8 mouse cellular contexts compared by ENCODE assay signal in genomic region chr13:96407040-96407439, GRCm38 (mm10). TPM values are rescaled to one million over a fixed set of nuclear protein-coding genes. Genes with fewer than 3 reads are reported as not detected.
A peak's percentile ranks its signal among the peaks of the same experiment; 100 is the strongest.
DNase-seq lines count a peak whose midpoint lies in the region; ATAC-seq and TF ChIP-seq lines count a peak whose summit lies in the region.
"Had no signal": no experiment of that assay in that cellular context is flagged by ENCODE, and none has a peak within 500 bp of the region (broad histone marks: within the 10 kb centered on the region; RNA-seq: fewer than 3 reads in every experiment).

No protein-coding gene starts in this region.

- TF ChIP-seq EP300 in stomach, postnatal 0 days (optimal IDR thresholded peaks at IDR 0.05) = no peak

- H3K9me3 ChIP-seq in liver, embryonic 11.5 days (ENCODE audit: control insufficient read depth, low read length) = no peaks in the 10 kb centered on the region
- H3K9me3 ChIP-seq in lung, embryonic 15.5 days = no peaks in the 10 kb centered on the region
- no peaks in the 10 kb centered on the region for H3K9me3 ChIP-seq in stomach, postnatal 0 days (ENCODE audit: control insufficient read depth, low read length)
- H3K9me3 ChIP-seq: liver, embryonic 13.5 days had no signal

- H3K4me2 ChIP-seq in liver, embryonic 11.5 days = no peak overlapping the region
- no peak overlapping the region for H3K4me2 ChIP-seq in lung, embryonic 15.5 days
- no peak overlapping the region for H3K4me2 ChIP-seq in stomach, postnatal 0 days (replicated peaks; ENCODE audit: low read depth)
- H3K4me2 ChIP-seq: liver, embryonic 13.5 days had no signal

- H3K4me1 ChIP-seq in liver, embryonic 11.5 days (replicated peaks; ENCODE audit: control insufficient read depth, insufficient read depth, low read length) = no peaks in the 10 kb centered on the region
- H3K4me1 ChIP-seq in lung, embryonic 15.5 days = no peaks in the 10 kb centered on the region
- H3K4me1 ChIP-seq in stomach, postnatal 0 days (replicated peaks; ENCODE audit: control insufficient read depth, insufficient read depth) = no peaks in the 10 kb centered on the region
- H3K4me1 ChIP-seq: liver, embryonic 13.5 days had no signal

- no peak overlapping the region for H3K4me3 ChIP-seq in liver, embryonic 11.5 days (ENCODE audit: low read depth, low read length)
- H3K4me3 ChIP-seq in lung, embryonic 15.5 days = no peak overlapping the region
- H3K4me3 ChIP-seq in stomach, postnatal 0 days (ENCODE audit: low read depth, low read length) = no peak overlapping the region
- H3K4me3 ChIP-seq: liver, embryonic 13.5 days had no signal

- no peak overlapping the region for H3K27ac ChIP-seq in liver, embryonic 11.5 days (ENCODE audit: low read depth, low read length)
- H3K27ac ChIP-seq in lung, embryonic 15.5 days = no peak overlapping the region
- H3K27ac ChIP-seq in stomach, postnatal 0 days (replicated peaks) = no peak overlapping the region
- H3K27ac ChIP-seq: liver, embryonic 13.5 days had no signal

- 74% methylated on average over 4 of the region's 4 CpGs for WGBS in liver, embryonic 11.5 days
- WGBS in lung, embryonic 15.5 days = 62% methylated on average over 4 of the region's 4 CpGs
- 66% methylated on average over 4 of the region's 4 CpGs for WGBS in stomach, postnatal 0 days

- H3K9ac ChIP-seq in liver, embryonic 11.5 days (ENCODE audit: low read depth, low read length) = no peak overlapping the region
- H3K9ac ChIP-seq in lung, embryonic 15.5 days = no peak overlapping the region
- H3K9ac ChIP-seq in stomach, postnatal 0 days (ENCODE audit: low read length) = no peak overlapping the region
- H3K9ac ChIP-seq: liver, embryonic 13.5 days had no signal

- peak; percentile 90 for TF ChIP-seq CTCF in stomach, postnatal 0 days (IDR thresholded peaks at IDR 0.05; ENCODE audit: low read depth)

- DNase-seq in liver (peak; percentile 22), NIH3T3 (ENCODE audit: low read depth) (peak; percentile 48)
- no peak for DNase-seq in liver, embryonic 11.5 days (ENCODE audit: low spot score)
- DNase-seq in induced T-regulatory cell, adult 2 months (ENCODE audit: low read depth) = peak; percentile 32
- DNase-seq in stomach, postnatal 0 days (ENCODE audit: low spot score) = peak; percentile 64
- DNase-seq: liver, embryonic 13.5 days had no signal

- no peaks in the 10 kb centered on the region for H3K27me3 ChIP-seq in liver, embryonic 11.5 days (replicated peaks; ENCODE audit: control insufficient read depth, insufficient read depth, low read length)
- no peaks in the 10 kb centered on the region for H3K27me3 ChIP-seq in lung, embryonic 15.5 days
- H3K27me3 ChIP-seq in stomach, postnatal 0 days (ENCODE audit: control insufficient read depth, insufficient read depth, low read length) = no peaks in the 10 kb centered on the region
- H3K27me3 ChIP-seq: liver, embryonic 13.5 days had no signal

- peaks cover 37% of the 10 kb centered on the region for H3K36me3 ChIP-seq in liver, embryonic 11.5 days (ENCODE audit: control insufficient read depth, insufficient read depth, low read length)
- H3K36me3 ChIP-seq in lung, embryonic 15.5 days = peaks cover 79% of the 10 kb centered on the region
- peaks cover 17% of the 10 kb centered on the region for H3K36me3 ChIP-seq in stomach, postnatal 0 days (ENCODE audit: control insufficient read depth, insufficient read depth, low read length)

- ATAC-seq in liver, embryonic 11.5 days (replicated peaks; ENCODE audit: low FRiP score) = no peak
- peak; percentile 45; the same call in 1 of the 2 replicates for ATAC-seq in common myeloid progenitor, adult 5-6 weeks (replicated peaks; ENCODE audit: low read depth, poor library complexity, severe bottlenecking)
- peak; percentile 19; the same call in 1 of the 2 replicates for ATAC-seq in lung, embryonic 15.5 days (ENCODE audit: borderline replicate concordance, extremely low read depth, low FRiP score, low TSS enrichment)
- ATAC-seq in stomach, postnatal 0 days (ENCODE audit: low FRiP score, low TSS enrichment) = peak; percentile 57; the same call in 1 of the 2 replicates

RNA-seq across cellular contexts. Expression of gene Poc5, which starts 18.9 kb away (rescaled TPM):
- polyA plus RNA-seq in liver, embryonic 11.5 days (2014; fragmentation: Nextera tagmentation; extraction: Ambion mirVana) = 12.4 and 15.9 TPM in 2 replicates
- 9.5 and 17.0 TPM in 2 replicates for total RNA-seq in common myeloid progenitor, adult 5-6 weeks (2017)
- 18.2 and 20.8 TPM in 2 replicates for polyA plus RNA-seq in lung, embryonic 15.5 days (2015; fragmentation: Nextera tagmentation; extraction: Ambion mirVana)
- polyA plus RNA-seq in stomach, postnatal 0 days (2015; fragmentation: Nextera tagmentation; extraction: Ambion mirVana) = 5.1 and 6.4 TPM in 2 replicates
